Mouse (Mus musculus): Measurements from ENCODE around the gene Atp8a1. TPM values are rescaled to one million over a fixed set of nuclear protein-coding genes. Genes with fewer than 3 reads are reported as not detected.
A peak's percentile ranks its signal among the peaks of the same experiment; 100 is the strongest.

The Atp8a1 gene
- polyA plus RNA-seq, 1 experiment, result 39.1 TPM

GRCm38 (mm10) chr5:67814437-67814965 is 32.7 kb downstream of the Atp8a1 start:
- Histone ChIP-seq H3K4me1 (peaks cover 74% of the 10 kb centered on the region), H3K9me3 (no peaks in the 10 kb centered on the region), H3K36me3 (replicated peaks; ENCODE audit: low read length) (peaks cover 73% of the 10 kb centered on the region), H3K27me3 (replicated peaks) (no peaks in the 10 kb centered on the region), H3K4me3 (replicated peaks) (peak overlapping the region; percentile 85)
- no peak for TF ChIP-seq FLI1 (IDR thresholded peaks at IDR 0.05; ENCODE audit: low read length)
- TF ChIP-seq GATA1 (IDR thresholded peaks at IDR 0.05; ENCODE audit: borderline replicate concordance, low read length), result no peak

- H3K4me1 ChIP-seq, result peaks cover 68% of the 10 kb centered on the region
- no peak for TF ChIP-seq GATA1 (IDR thresholded peaks at IDR 0.05; ENCODE audit: borderline replicate concordance, low read length)
- TF ChIP-seq FLI1 (IDR thresholded peaks at IDR 0.05; ENCODE audit: low read length), result no peak
- H3K4me3 ChIP-seq (replicated peaks), result no peak overlapping the region
- H3K27me3 ChIP-seq (replicated peaks), result no peaks in the 10 kb centered on the region
- no peaks in the 10 kb centered on the region for H3K9me3 ChIP-seq
- peaks cover 70% of the 10 kb centered on the region for H3K36me3 ChIP-seq (replicated peaks; ENCODE audit: low read length)
These were observed 33.9 kb downstream of the Atp8a1 start for GRCm38 (mm10) chr5:67813334-67813733.

GRCm38 (mm10) chr5:67802174-67803030 is 44.8 kb downstream of the Atp8a1 start:
- peaks cover 63% of the 10 kb centered on the region for H3K4me1 ChIP-seq
- H3K27me3 ChIP-seq (replicated peaks), result no peaks in the 10 kb centered on the region
- peaks cover 98% of the 10 kb centered on the region for H3K36me3 ChIP-seq (replicated peaks; ENCODE audit: low read length)
- TF ChIP-seq GATA1 (IDR thresholded peaks at IDR 0.05; ENCODE audit: borderline replicate concordance, low read length), result no peak
- no peak for TF ChIP-seq FLI1 (IDR thresholded peaks at IDR 0.05; ENCODE audit: low read length)
- H3K9me3 ChIP-seq, result no peaks in the 10 kb centered on the region
- H3K4me3 ChIP-seq (replicated peaks), result no peak overlapping the region

GRCm38 (mm10) chr5:67800801-67801200 is 46.4 kb downstream of the Atp8a1 start:
- no peak overlapping the region for H3K4me3 ChIP-seq (replicated peaks)
- no peaks in the 10 kb centered on the region for H3K27me3 ChIP-seq (replicated peaks)
- TF ChIP-seq FLI1 (IDR thresholded peaks at IDR 0.05; ENCODE audit: low read length) (no peak), GATA1 (IDR thresholded peaks at IDR 0.05; ENCODE audit: borderline replicate concordance, low read length) (no peak)
- peaks cover 95% of the 10 kb centered on the region for H3K36me3 ChIP-seq (replicated peaks; ENCODE audit: low read length)
- H3K9me3 ChIP-seq, result no peaks in the 10 kb centered on the region
- peaks cover 66% of the 10 kb centered on the region for H3K4me1 ChIP-seq

- no peak overlapping the region for H3K4me3 ChIP-seq (replicated peaks)
- peaks cover 94% of the 10 kb centered on the region for H3K36me3 ChIP-seq (replicated peaks; ENCODE audit: low read length)
- H3K4me1 ChIP-seq, result peaks cover 74% of the 10 kb centered on the region
- no peaks in the 10 kb centered on the region for H3K27me3 ChIP-seq (replicated peaks)
- TF ChIP-seq GATA1 (IDR thresholded peaks at IDR 0.05; ENCODE audit: borderline replicate concordance, low read length) (no peak), FLI1 (IDR thresholded peaks at IDR 0.05; ENCODE audit: low read length) (no peak)
- H3K9me3 ChIP-seq, result no peaks in the 10 kb centered on the region
These were observed 47.4 kb downstream of the Atp8a1 start for GRCm38 (mm10) chr5:67799785-67800184.

- no peaks in the 10 kb centered on the region for H3K9me3 ChIP-seq
- peaks cover 70% of the 10 kb centered on the region for H3K4me1 ChIP-seq
- H3K36me3 ChIP-seq (replicated peaks; ENCODE audit: low read length), result peaks cover 91% of the 10 kb centered on the region
- no peak overlapping the region for H3K4me3 ChIP-seq (replicated peaks)
- no peaks in the 10 kb centered on the region for H3K27me3 ChIP-seq (replicated peaks)
- TF ChIP-seq FLI1 (IDR thresholded peaks at IDR 0.05; ENCODE audit: low read length) (no peak), GATA1 (IDR thresholded peaks at IDR 0.05; ENCODE audit: borderline replicate concordance, low read length) (no peak)
These were observed 48.9 kb downstream of the Atp8a1 start for GRCm38 (mm10) chr5:67798348-67798747.

- H3K36me3 ChIP-seq (replicated peaks; ENCODE audit: low read length), result peaks cover 80% of the 10 kb centered on the region
- no peak overlapping the region for H3K4me3 ChIP-seq (replicated peaks)
- no peaks in the 10 kb centered on the region for H3K27me3 ChIP-seq (replicated peaks)
- TF ChIP-seq GATA1 (IDR thresholded peaks at IDR 0.05; ENCODE audit: borderline replicate concordance, low read length) (no peak), FLI1 (IDR thresholded peaks at IDR 0.05; ENCODE audit: low read length) (no peak)
- no peaks in the 10 kb centered on the region for H3K9me3 ChIP-seq
- peaks cover 67% of the 10 kb centered on the region for H3K4me1 ChIP-seq
These were observed 50.0 kb downstream of the Atp8a1 start for GRCm38 (mm10) chr5:67797006-67797958.

GRCm38 (mm10) chr5:67794129-67794800 is 53.0 kb downstream of the Atp8a1 start:
- H3K27me3 ChIP-seq (replicated peaks), result no peaks in the 10 kb centered on the region
- no peak overlapping the region for H3K4me3 ChIP-seq (replicated peaks)
- no peak for TF ChIP-seq GATA1 (IDR thresholded peaks at IDR 0.05; ENCODE audit: borderline replicate concordance, low read length)
- no peak for TF ChIP-seq FLI1 (IDR thresholded peaks at IDR 0.05; ENCODE audit: low read length)
- H3K9me3 ChIP-seq, result no peaks in the 10 kb centered on the region
- peaks cover 60% of the 10 kb centered on the region for H3K36me3 ChIP-seq (replicated peaks; ENCODE audit: low read length)
- peaks cover 45% of the 10 kb centered on the region for H3K4me1 ChIP-seq

GRCm38 (mm10) chr5:67782775-67783174 is 64.5 kb downstream of the Atp8a1 start:
- TF ChIP-seq FLI1 (IDR thresholded peaks at IDR 0.05; ENCODE audit: low read length) (no peak), GATA1 (IDR thresholded peaks at IDR 0.05; ENCODE audit: borderline replicate concordance, low read length) (no peak)
- H3K36me3 ChIP-seq (replicated peaks; ENCODE audit: low read length), result peaks cover 91% of the 10 kb centered on the region

More at GRCm38 (mm10) chr5:67782775-67783174, 64.5 kb downstream of the Atp8a1 start:
- Histone ChIP-seq H3K4me3 (replicated peaks) (no peak overlapping the region), H3K4me1 (peaks cover 35% of the 10 kb centered on the region), H3K27me3 (replicated peaks) (no peaks in the 10 kb centered on the region), H3K9me3 (no peaks in the 10 kb centered on the region)

All from megakaryocyte, embryonic 14.5 days (primary cell).